ENCODE assay signal across 26 mouse cellular contexts in genomic region chr11:7039722-7040121, GRCm38 (mm10). TPM values are rescaled to one million over a fixed set of nuclear protein-coding genes. Genes with fewer than 3 reads are reported as not detected.
DNase-seq lines count a peak whose midpoint lies in the region; ATAC-seq lines count a peak whose summit lies in the region.
"Had no signal": no experiment of that assay in that cellular context is flagged by ENCODE, and none has a peak within 500 bp of the region (broad histone marks: within the 10 kb centered on the region; RNA-seq: fewer than 3 reads in every experiment).

No protein-coding gene starts in this region.

- no peaks in the 10 kb centered on the region for H3K4me1 ChIP-seq in embryonic facial prominence, embryonic 14.5 days (ENCODE audit: control insufficient read depth, insufficient read depth, low read length)
- peaks cover 9% of the 10 kb centered on the region for H3K4me1 ChIP-seq in embryonic facial prominence, embryonic 10.5 days
- H3K4me1 ChIP-seq: embryonic facial prominence, embryonic 12.5 days; forebrain, embryonic 12.5 days; hindbrain, embryonic 10.5 days; hindbrain, embryonic 15.5 days had no signal

- no peak overlapping the region for H3K27ac ChIP-seq in embryonic facial prominence, embryonic 14.5 days (replicated peaks; ENCODE audit: low read depth, low read length)
- H3K27ac ChIP-seq in embryonic facial prominence, embryonic 10.5 days (replicated peaks) = no peak overlapping the region
- H3K27ac ChIP-seq: embryonic facial prominence, embryonic 12.5 days; forebrain, embryonic 12.5 days; hindbrain, embryonic 10.5 days; hindbrain, embryonic 15.5 days had no signal

- intact Hi-C loops in heart, postnatal 36 days (cut with DNase I) = no loop called here

- H3K4me2 ChIP-seq in embryonic facial prominence, embryonic 14.5 days (ENCODE audit: low read depth, low read length) = no peak overlapping the region
- H3K4me2 ChIP-seq: embryonic facial prominence, embryonic 12.5 days; forebrain, embryonic 12.5 days; heart, embryonic 12.5 days; hindbrain, embryonic 15.5 days had no signal

- peak; percentile 20 for DNase-seq in embryonic facial prominence, embryonic 14.5 days (ENCODE audit: low spot score)
- no peak for DNase-seq in embryonic facial prominence, embryonic 10.5 days (ENCODE audit: low spot score)
- DNase-seq in heart, adult 11 months = peak; percentile 9
- DNase-seq in heart, postnatal 36 days = no peak
- peak; percentile 17 for DNase-seq in kidney, postnatal 10 days
- DNase-seq in kidney, adult 11 months = no peak
- peak; percentile 55 to 56 for DNase-seq in right cerebral cortex, postnatal 10 days (ENCODE audit: low spot score in 2 of 2)
- no peak for DNase-seq in right cerebral cortex, adult 2 months (ENCODE audit: low spot score in 2 of 2)
- DNase-seq: adrenal gland, adult 8-10 months; adrenal gland, postnatal 36 days; B cell, adult 2 months; cerebellum, adult 11 months; cerebellum, adult 8-10 months; embryo, embryonic 11 days; gastrocnemius, postnatal 25 days had no signal

- H3K9me3 ChIP-seq in embryonic facial prominence, embryonic 14.5 days (ENCODE audit: control insufficient read depth, low read length) = no peaks in the 10 kb centered on the region
- no peaks in the 10 kb centered on the region for H3K9me3 ChIP-seq in embryonic facial prominence, embryonic 10.5 days
- H3K9me3 ChIP-seq: embryonic facial prominence, embryonic 12.5 days; forebrain, embryonic 12.5 days; G1E; heart, embryonic 12.5 days; hindbrain, embryonic 10.5 days; hindbrain, embryonic 15.5 days had no signal

- ATAC-seq in embryonic facial prominence, embryonic 14.5 days (ENCODE audit: low read depth) = no peak
- ATAC-seq: CD4-positive, CD25-positive, alpha-beta regulatory T cell, adult 4 months; forebrain, embryonic 16.5 days; intestine, embryonic 16.5 days had no signal

- no peak overlapping the region for H3K9ac ChIP-seq in embryonic facial prominence, embryonic 14.5 days (ENCODE audit: low read depth, low read length)
- H3K9ac ChIP-seq: embryonic facial prominence, embryonic 12.5 days; forebrain, embryonic 12.5 days; heart, embryonic 12.5 days; hindbrain, embryonic 15.5 days had no signal

- H3K27me3 ChIP-seq in embryonic facial prominence, embryonic 14.5 days (replicated peaks; ENCODE audit: control insufficient read depth, insufficient read depth, low read length) = no peaks in the 10 kb centered on the region
- no peaks in the 10 kb centered on the region for H3K27me3 ChIP-seq in embryonic facial prominence, embryonic 10.5 days (replicated peaks; ENCODE audit: low read depth, poor library complexity, severe bottlenecking)
- H3K27me3 ChIP-seq: embryonic facial prominence, embryonic 12.5 days; forebrain, embryonic 12.5 days; heart, embryonic 12.5 days; hindbrain, embryonic 15.5 days had no signal

- no peaks in the 10 kb centered on the region for H3K36me3 ChIP-seq in embryonic facial prominence, embryonic 14.5 days (ENCODE audit: control insufficient read depth, insufficient read depth, low read length)
- H3K36me3 ChIP-seq in embryonic facial prominence, embryonic 10.5 days (replicated peaks) = no peaks in the 10 kb centered on the region
- H3K36me3 ChIP-seq: embryonic facial prominence, embryonic 12.5 days; forebrain, embryonic 12.5 days; G1E; heart, embryonic 12.5 days; hindbrain, embryonic 10.5 days; hindbrain, embryonic 15.5 days had no signal

- H3K4me3 ChIP-seq in embryonic facial prominence, embryonic 14.5 days (ENCODE audit: low read depth, low read length) = no peak overlapping the region
- no peak overlapping the region for H3K4me3 ChIP-seq in embryonic facial prominence, embryonic 10.5 days
- H3K4me3 ChIP-seq: embryonic facial prominence, embryonic 12.5 days; forebrain, embryonic 12.5 days; heart, embryonic 12.5 days; hindbrain, embryonic 10.5 days; hindbrain, embryonic 15.5 days had no signal

- 36% methylated on average over 7 of the region's 7 CpGs for WGBS in embryonic facial prominence, embryonic 14.5 days
- WGBS in embryonic facial prominence, embryonic 10.5 days = 44% methylated on average over 7 of the region's 7 CpGs

RNA-seq across cellular contexts. Expression of gene Adcy1, which starts 23.6 kb away (rescaled TPM):
- 2.5 and 2.6 TPM in 2 replicates for polyA plus RNA-seq in embryonic facial prominence, embryonic 14.5 days (2014; fragmentation: Nextera tagmentation; extraction: Ambion mirVana)
- polyA plus RNA-seq in embryonic facial prominence, embryonic 10.5 days (2016; fragmentation: Nextera tagmentation; extraction: Ambion mirVana) = 0.73 and 1.2 TPM in 2 replicates
- total RNA-seq in heart, postnatal 36 days (2021) = 1 to 10 TPM; 1.6 to 2.0 TPM
- total RNA-seq: common myeloid progenitor, adult 5-6 weeks; granulocyte monocyte progenitor cell, adult 5-6 weeks had no signal
- polyA plus RNA-seq: CD4-positive, CD25-positive, alpha-beta regulatory T cell, adult 4 months; G1E had no signal

Comparison
In these comparisons a context has a peak if more than half of its experiments do, and no peak if none do; other contexts are left out.
1. DNase-seq: peak in embryonic facial prominence, embryonic 14.5 days (single experiment), heart, adult 11 months (single experiment), kidney, postnatal 10 days (single experiment) and right cerebral cortex, postnatal 10 days (2 of 2); none in embryonic facial prominence, embryonic 10.5 days (single experiment), heart, postnatal 36 days (0 of 2), kidney, adult 11 months (single experiment) and right cerebral cortex, adult 2 months (0 of 2).